ENCODE assay signal across 25 mouse cellular contexts in the genomic region with DNA sequence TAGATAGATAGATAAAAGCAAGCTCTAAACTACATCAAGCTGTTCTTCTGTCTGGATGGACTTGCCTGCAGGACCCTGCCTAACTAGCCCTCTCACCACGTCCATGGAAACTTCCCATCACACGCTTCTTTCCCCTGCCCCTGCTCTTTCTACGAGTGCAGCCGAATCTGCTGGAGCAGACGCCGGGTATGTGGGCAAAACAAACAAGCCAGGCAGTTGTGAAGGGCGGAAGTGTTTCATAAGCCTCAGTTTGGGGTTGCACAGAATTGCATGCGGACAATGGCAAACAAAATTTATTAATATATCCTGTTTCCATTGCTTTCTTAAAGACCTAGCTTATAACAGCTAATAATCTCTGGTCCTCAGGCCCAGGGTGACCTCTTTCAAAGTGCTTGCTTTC.
DNase-seq lines count a peak whose midpoint lies in the region; ATAC-seq and TF ChIP-seq lines count a peak whose summit lies in the region.
"Had no signal": no experiment of that assay in that cellular context is flagged by ENCODE, and none has a peak within 500 bp of the region (broad histone marks: within the 10 kb centered on the region; RNA-seq: fewer than 3 reads in every experiment).

No protein-coding gene starts in this region.

- no peak for TF ChIP-seq POLR2A in heart, adult 2 months (IDR thresholded peaks at IDR 0.05; ENCODE audit: insufficient read depth, low read depth, low read length)

- peaks cover 9% of the 10 kb centered on the region for H3K4me1 ChIP-seq in heart, adult 2 months (ENCODE audit: control insufficient read depth, insufficient read depth, low read length)

- H3K9ac ChIP-seq in heart, adult 2 months (ENCODE audit: low read depth, low read length), result no peak overlapping the region
- H3K9ac ChIP-seq: embryonic facial prominence, embryonic 12.5 days; embryonic facial prominence, embryonic 15.5 days; forebrain, postnatal 0 days; hindbrain, embryonic 13.5 days had no signal

- H3K27ac ChIP-seq in heart, adult 2 months, result no peak overlapping the region
- H3K27ac ChIP-seq: embryonic facial prominence, embryonic 12.5 days; embryonic facial prominence, embryonic 15.5 days; gastrocnemius, adult 2 months; hindbrain, embryonic 10.5 days; hindbrain, embryonic 13.5 days had no signal

- DNase-seq in heart, adult 11 months, result peak; percentile 34
- no peak for DNase-seq in heart, adult 2 months
- DNase-seq in lung, postnatal 36 days, result peak; percentile 35
- DNase-seq in lung, postnatal 14 days, result no peak
- no peak for DNase-seq in cerebellum, adult 11-12 months
- DNase-seq: adrenal gland, adult 8-10 months; adrenal gland, postnatal 25 days; B cell, adult 2 months; cerebellum, adult 18-20 months; cerebellum, adult 9-10 months; cerebellum, postnatal 14 days; forebrain, postnatal 0 days; gastrocnemius, adult 2 months; gastrocnemius, postnatal 14 days had no signal

- H3K27me3 ChIP-seq in heart, adult 2 months (ENCODE audit: control insufficient read depth, insufficient read depth, low read length), result no peaks in the 10 kb centered on the region
- H3K27me3 ChIP-seq: CH12.LX; embryonic facial prominence, embryonic 12.5 days; embryonic facial prominence, embryonic 15.5 days; hindbrain, embryonic 13.5 days had no signal

- TF ChIP-seq EP300 in heart, adult 2 months (IDR thresholded peaks at IDR 0.05; ENCODE audit: insufficient read depth, low read depth, low read length), result no peak

- 67% methylated on average over 8 of the region's 8 CpGs for WGBS in heart, adult 2 months

- intact Hi-C loops in heart, adult 2 months (cut with DNase I), result loop anchor here (2.0 to 5.0 kb wide), 2 partner anchors 53 to 699 kb away; no protein-coding TSS in a partner anchor

- no peak overlapping the region for H3K4me3 ChIP-seq in heart, adult 2 months
- H3K4me3 ChIP-seq: embryonic facial prominence, embryonic 12.5 days; embryonic facial prominence, embryonic 15.5 days; gastrocnemius, adult 2 months; hindbrain, embryonic 10.5 days; hindbrain, embryonic 13.5 days had no signal

- peaks cover 2% of the 10 kb centered on the region; the same call in 1 of the 2 replicates for H3K36me3 ChIP-seq in heart, adult 2 months (ENCODE audit: control insufficient read depth, insufficient read depth, low read length)
- H3K36me3 ChIP-seq: embryonic facial prominence, embryonic 12.5 days; embryonic facial prominence, embryonic 15.5 days; G1E; hindbrain, embryonic 10.5 days; hindbrain, embryonic 13.5 days had no signal

- peak; percentile 85 for ATAC-seq in megakaryocyte progenitor cell, adult 5-6 weeks (replicated peaks; ENCODE audit: poor library complexity)
- ATAC-seq: forebrain, embryonic 14.5 days; forebrain, postnatal 0 days; hindbrain, embryonic 16.5 days; intestine, embryonic 16.5 days; Patski had no signal

- H3K79me2 ChIP-seq in heart, adult 2 months (replicated peaks; ENCODE audit: control insufficient read depth, insufficient read depth, low read length), result no peaks in the 10 kb centered on the region

- no peak for TF ChIP-seq CTCF in heart, adult 2 months (IDR thresholded peaks at IDR 0.05)

Comparison
In these comparisons a context has a peak if more than half of its experiments do, and no peak if none do; other contexts are left out.
1. DNase-seq: peak in heart, adult 11 months (single experiment) and lung, postnatal 36 days (single experiment); none in heart, adult 2 months (0 of 2), lung, postnatal 14 days (single experiment) and cerebellum, adult 11-12 months (single experiment).